Mouse (Mus musculus) hindbrain, embryonic 12.5 days (tissue): ENCODE data around the gene Rpf2. TPM values are rescaled to one million over a fixed set of nuclear protein-coding genes. Genes with fewer than 3 reads are reported as not detected.
A peak's percentile ranks its signal among the peaks of the same experiment; 100 is the strongest.

ENCODE experiments used
- ATAC-seq: fragments of 200-750 bp; cut with Nextera tagmentation; 2 replicates; pipeline ENCODE4 v1.8.0; 2017; ENCODE audit warnings: moderate TSS enrichment; ENCODE audit not compliant: low FRiP score
- H3K27ac ChIP-seq: fragments of 300-500 bp; sonication (generic); 2 replicates; pipeline ENCODE4 v1.5.1; 2016; ENCODE audit warnings: mild to moderate bottlenecking
- H3K27me3 ChIP-seq: fragments of 300-500 bp; sonication (generic); 2 replicates; pipeline ENCODE4 v1.6.1; 2016; ENCODE audit warnings: mild to moderate bottlenecking
- H3K36me3 ChIP-seq: fragments of 300-500 bp; sonication (generic); 2 replicates; pipeline ENCODE4 v1.6.1; 2016; ENCODE audit warnings: mild to moderate bottlenecking
- H3K4me1 ChIP-seq: fragments of 300-500 bp; sonication (generic); 2 replicates; pipeline ENCODE4 v1.6.1; 2016
- H3K4me2 ChIP-seq: fragments of 300-500 bp; sonication (generic); replicated peaks from 2 replicates; pipeline ENCODE4 v1.6.1; 2016; ENCODE audit warnings: mild to moderate bottlenecking
- H3K4me3 ChIP-seq: fragments of 300-500 bp; sonication (generic); 2 replicates; pipeline ENCODE4 v1.5.1; 2016; ENCODE audit warnings: mild to moderate bottlenecking
- H3K9ac ChIP-seq: fragments of 300-500 bp; sonication (generic); 2 replicates; pipeline ENCODE4 v1.6.1; 2016; ENCODE audit warnings: mild to moderate bottlenecking, moderate library complexity
- H3K9me3 ChIP-seq: fragments of 300-500 bp; sonication (generic); replicated peaks from 2 replicates; pipeline ENCODE4 v1.6.1; 2016; ENCODE audit warnings: mild to moderate bottlenecking
- WGBS: fragments of 180-500 bp; shearing (Covaris S2); methylation state at CpG from one replicate; pipeline ENCODE4 v1.1.7; 2016; 5-methylcytosine and 5-hydroxymethylcytosine counted together
- polyA plus RNA-seq: library from polyadenylated mRNA; unstranded; fragments of >200 nt; fragmentation: Nextera tagmentation; extraction: Ambion mirVana; gene quantifications from 2 replicates; pipeline ENCODE4 v1.2.1, GENCODE M21; 2016

Gene Rpf2
- polyA plus RNA-seq, 1 experiment from 2014 or later, result 65.4 TPM

DNA sequence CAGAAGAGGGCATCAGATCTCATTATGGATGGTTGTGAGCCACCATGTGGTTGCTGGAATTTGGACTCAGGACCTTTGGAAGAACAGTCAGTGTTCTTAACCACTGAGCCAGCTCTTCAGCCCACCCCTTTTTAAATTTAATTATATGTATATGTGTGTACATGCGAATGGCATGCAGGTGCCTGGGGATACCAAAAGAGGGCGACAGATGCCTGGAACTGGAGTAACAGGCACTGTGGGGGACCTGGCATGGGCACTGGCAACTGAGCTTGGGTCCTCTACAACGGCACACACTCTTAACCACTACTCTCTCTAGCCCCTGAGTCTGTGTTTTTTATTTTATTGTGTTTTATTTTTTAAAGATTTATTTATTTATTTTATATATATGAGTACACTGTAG is 18.1 kb upstream of the Rpf2 start:
- ATAC-seq, result no peak
- no peak overlapping the region for H3K27ac ChIP-seq
- 84% methylated on average over 3 of the region's 3 CpGs for WGBS
- no peaks in the 10 kb centered on the region for H3K27me3 ChIP-seq
- no peak overlapping the region for H3K4me3 ChIP-seq
- H3K4me2 ChIP-seq, result no peak overlapping the region
- H3K36me3 ChIP-seq, result no peaks in the 10 kb centered on the region
- H3K4me1 ChIP-seq, result no peaks in the 10 kb centered on the region
- H3K9ac ChIP-seq, result no peak overlapping the region
- H3K9me3 ChIP-seq, result 0 out of 2 replicates have a peak, but pooled peaks cover 3% of the 10 kb centered on the region

DNA sequence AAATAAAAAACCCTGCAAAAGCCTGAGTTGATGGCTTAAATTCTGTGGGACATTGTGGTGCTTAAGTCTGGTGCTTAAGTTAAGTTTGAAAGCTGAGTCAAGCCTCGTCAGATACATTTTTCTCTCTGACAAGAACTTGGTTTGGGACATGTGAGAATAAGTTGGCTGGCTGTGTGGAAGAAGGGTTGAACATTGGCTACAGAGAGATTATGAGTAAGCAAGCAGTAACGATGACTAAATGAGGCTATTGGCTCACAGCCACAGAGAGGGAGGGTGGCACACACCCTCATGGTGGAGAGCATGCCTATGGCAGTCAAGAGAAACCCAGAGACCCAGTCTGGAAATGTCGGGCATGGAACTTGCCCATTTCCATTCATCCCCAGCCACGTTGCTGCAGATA is 16.9 kb upstream of the Rpf2 start:
- H3K9ac ChIP-seq, result no peak overlapping the region
- H3K27me3 ChIP-seq, result no peaks in the 10 kb centered on the region
- no peak for ATAC-seq
- peaks cover 3% of the 10 kb centered on the region; the same call in 1 of the 2 replicates for H3K4me1 ChIP-seq
- H3K36me3 ChIP-seq, result no peaks in the 10 kb centered on the region
- 0 out of 2 replicates have a peak, but pooled peaks cover 3% of the 10 kb centered on the region for H3K9me3 ChIP-seq
- H3K4me3 ChIP-seq, result no peak overlapping the region
- no peak overlapping the region for H3K27ac ChIP-seq
- no peak overlapping the region for H3K4me2 ChIP-seq
- 80% methylated on average over 4 of the region's 4 CpGs for WGBS

DNA sequence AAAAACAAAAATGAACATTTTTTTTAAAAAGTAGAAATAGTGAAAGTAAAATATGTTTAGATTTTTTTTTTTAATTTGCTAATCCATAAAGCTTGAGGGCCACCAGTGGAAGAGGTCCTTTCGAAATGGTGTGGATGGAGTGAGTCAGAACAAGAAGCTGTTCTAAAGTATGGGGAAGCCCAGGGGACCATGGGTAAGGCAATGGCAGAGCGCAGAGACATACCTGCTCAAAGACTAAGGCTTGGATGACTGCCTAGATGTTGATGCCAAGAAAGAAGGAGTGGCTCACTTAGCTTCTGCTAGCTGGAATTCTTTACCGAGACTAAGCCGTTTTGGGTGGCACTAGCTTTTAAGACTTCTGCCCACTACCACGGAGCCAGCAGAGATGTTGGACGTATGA is 15.4 kb upstream of the Rpf2 start:
- no peak overlapping the region for H3K9ac ChIP-seq
- H3K4me3 ChIP-seq, result no peak overlapping the region
- H3K4me2 ChIP-seq, result no peak overlapping the region
- no peaks in the 10 kb centered on the region for H3K27me3 ChIP-seq
- no peak for ATAC-seq
- 91% methylated on average over 6 of the region's 6 CpGs for WGBS
- 0 out of 2 replicates have a peak, but pooled peaks cover 3% of the 10 kb centered on the region for H3K9me3 ChIP-seq
- no peak overlapping the region for H3K27ac ChIP-seq
- H3K4me1 ChIP-seq, result peaks cover 3% of the 10 kb centered on the region; the same call in 1 of the 2 replicates
- no peaks in the 10 kb centered on the region for H3K36me3 ChIP-seq

DNA sequence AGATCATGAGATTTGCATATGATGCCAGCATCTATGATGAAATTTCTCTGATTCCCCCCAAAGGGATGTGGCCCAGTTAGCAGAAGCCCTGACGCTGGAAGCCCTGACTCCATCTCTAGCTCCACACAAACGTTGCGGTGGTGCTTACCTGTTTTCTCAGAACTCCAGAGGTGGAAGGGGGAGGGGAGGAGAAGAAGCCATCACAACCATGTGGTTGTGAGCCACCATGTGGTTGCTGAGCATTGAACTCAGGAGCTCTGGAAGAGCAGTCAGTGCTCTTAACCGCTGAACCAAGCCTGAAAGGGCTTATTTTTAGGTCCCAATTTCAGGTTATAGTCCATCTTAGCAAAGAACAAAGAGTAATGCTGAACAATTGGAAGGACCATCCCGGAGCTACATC is 13.5 kb upstream of the Rpf2 start:
- ATAC-seq, result no peak
- H3K9ac ChIP-seq, result no peak overlapping the region
- no peaks in the 10 kb centered on the region for H3K27me3 ChIP-seq
- 0 out of 2 replicates have a peak, but pooled peaks cover 3% of the 10 kb centered on the region for H3K9me3 ChIP-seq
- 58% methylated on average over 5 of the region's 5 CpGs for WGBS
- H3K4me1 ChIP-seq, result peaks cover 10% of the 10 kb centered on the region
- H3K4me2 ChIP-seq, result no peak overlapping the region
- no peaks in the 10 kb centered on the region for H3K36me3 ChIP-seq
- no peak overlapping the region for H3K4me3 ChIP-seq
- H3K27ac ChIP-seq, result no peak overlapping the region

DNA sequence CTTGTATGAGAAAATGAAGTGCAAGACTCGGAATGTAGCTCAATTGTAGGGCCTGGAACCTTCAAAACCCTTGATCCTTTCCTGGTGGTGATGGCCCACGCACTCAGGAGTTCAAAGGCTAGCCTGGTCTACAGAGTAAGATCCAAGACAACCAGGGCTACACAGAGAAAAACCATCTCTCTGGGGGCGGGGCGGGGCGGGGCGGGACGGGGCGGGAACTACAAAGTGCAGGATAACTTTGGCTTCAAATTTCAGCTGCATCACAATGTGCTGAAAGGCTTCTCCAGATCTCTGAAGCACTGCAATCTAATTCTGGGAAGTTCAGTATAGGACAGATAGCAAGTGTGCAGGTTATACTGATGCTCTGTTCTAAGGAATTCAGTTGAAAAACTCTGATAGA is 12.7 kb upstream of the Rpf2 start:
- no peaks in the 10 kb centered on the region for H3K27me3 ChIP-seq
- no peak overlapping the region for H3K9ac ChIP-seq
- no peak overlapping the region for H3K4me2 ChIP-seq
- no peak for ATAC-seq
- WGBS, result 19% methylated on average over 8 of the region's 8 CpGs
- H3K9me3 ChIP-seq, result no peaks in the 10 kb centered on the region
- peaks cover 10% of the 10 kb centered on the region for H3K4me1 ChIP-seq
- no peak overlapping the region for H3K27ac ChIP-seq
- peaks cover 3% of the 10 kb centered on the region; the same call in 1 of the 2 replicates for H3K36me3 ChIP-seq
- H3K4me3 ChIP-seq, result no peak overlapping the region

DNA sequence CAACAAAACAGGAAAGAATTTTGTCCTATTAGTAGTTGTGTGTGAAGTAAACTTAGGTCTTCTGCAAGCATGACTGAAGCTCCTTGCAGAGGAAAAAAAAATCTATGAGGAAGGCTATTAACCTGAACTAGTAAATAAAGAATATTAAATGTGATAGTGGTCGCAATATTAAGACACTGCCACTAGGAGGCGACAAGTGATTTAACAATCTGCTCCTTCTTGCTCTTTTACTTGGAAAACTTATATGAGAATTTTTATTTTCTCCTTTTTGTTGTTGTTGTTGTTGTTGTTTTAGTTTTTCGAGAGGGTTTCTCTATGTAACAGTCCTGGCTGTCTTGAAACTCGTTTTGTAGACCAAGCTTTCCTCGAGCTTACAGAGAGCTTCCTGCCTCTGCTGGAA is 12.1 kb upstream of the Rpf2 start:
- 6% methylated on average over 5 of the region's 5 CpGs for WGBS

DNA sequence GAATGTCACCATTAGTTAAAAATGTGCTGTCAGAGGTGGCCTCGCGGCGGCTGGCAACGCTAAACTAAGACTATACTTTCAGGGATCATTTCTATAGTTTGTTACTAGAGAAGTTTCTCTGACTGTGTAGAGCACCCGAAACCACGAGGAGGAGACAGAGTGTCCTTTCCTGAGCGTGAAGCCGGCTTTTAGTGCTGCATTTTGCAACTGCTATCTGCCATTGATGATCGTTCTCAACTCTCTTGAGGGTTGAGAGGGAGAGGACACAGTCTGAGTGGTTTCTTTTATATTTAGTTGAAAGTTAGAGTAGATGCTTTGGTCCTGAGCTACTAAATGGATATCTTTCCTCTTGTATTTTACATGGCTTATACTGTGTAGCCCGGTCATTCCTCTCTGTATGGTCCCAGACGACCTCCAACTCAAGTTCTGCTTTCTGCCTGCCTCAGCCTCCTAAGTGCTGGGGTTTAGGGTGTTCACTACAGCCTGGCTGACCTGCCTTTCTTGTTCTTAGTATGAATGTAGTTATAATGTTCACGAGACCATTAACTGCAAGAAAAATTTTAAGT is 11.6 kb upstream of the Rpf2 start:
- Histone ChIP-seq H3K4me3 (peak overlapping the region; percentile 66), H3K36me3 (peaks cover 11% of the 10 kb centered on the region), H3K4me2 (peak overlapping the region; percentile 69), H3K9me3 (no peaks in the 10 kb centered on the region), H3K27me3 (no peaks in the 10 kb centered on the region), H3K9ac (peak overlapping the region; percentile 41; the same call in 1 of the 2 replicates), H3K27ac (peak overlapping the region; percentile 89), H3K4me1 (peaks cover 10% of the 10 kb centered on the region)
- ATAC-seq, result peak; percentile 77
- WGBS, result under 1% methylated on average over 12 of the region's 12 CpGs

More for the DNA sequence above, 12.1 kb upstream of the Rpf2 start:
- peak overlapping the region; percentile 66; the same call in 1 of the 2 replicates for H3K4me3 ChIP-seq
- peaks cover 10% of the 10 kb centered on the region for H3K4me1 ChIP-seq
- peaks cover 8% of the 10 kb centered on the region for H3K36me3 ChIP-seq
- no peak for ATAC-seq
- peak overlapping the region; percentile 89 for H3K27ac ChIP-seq
- H3K9ac ChIP-seq, result no peak overlapping the region
- H3K4me2 ChIP-seq, result peak overlapping the region; percentile 69
- no peaks in the 10 kb centered on the region for H3K27me3 ChIP-seq
- H3K9me3 ChIP-seq, result no peaks in the 10 kb centered on the region

DNA sequence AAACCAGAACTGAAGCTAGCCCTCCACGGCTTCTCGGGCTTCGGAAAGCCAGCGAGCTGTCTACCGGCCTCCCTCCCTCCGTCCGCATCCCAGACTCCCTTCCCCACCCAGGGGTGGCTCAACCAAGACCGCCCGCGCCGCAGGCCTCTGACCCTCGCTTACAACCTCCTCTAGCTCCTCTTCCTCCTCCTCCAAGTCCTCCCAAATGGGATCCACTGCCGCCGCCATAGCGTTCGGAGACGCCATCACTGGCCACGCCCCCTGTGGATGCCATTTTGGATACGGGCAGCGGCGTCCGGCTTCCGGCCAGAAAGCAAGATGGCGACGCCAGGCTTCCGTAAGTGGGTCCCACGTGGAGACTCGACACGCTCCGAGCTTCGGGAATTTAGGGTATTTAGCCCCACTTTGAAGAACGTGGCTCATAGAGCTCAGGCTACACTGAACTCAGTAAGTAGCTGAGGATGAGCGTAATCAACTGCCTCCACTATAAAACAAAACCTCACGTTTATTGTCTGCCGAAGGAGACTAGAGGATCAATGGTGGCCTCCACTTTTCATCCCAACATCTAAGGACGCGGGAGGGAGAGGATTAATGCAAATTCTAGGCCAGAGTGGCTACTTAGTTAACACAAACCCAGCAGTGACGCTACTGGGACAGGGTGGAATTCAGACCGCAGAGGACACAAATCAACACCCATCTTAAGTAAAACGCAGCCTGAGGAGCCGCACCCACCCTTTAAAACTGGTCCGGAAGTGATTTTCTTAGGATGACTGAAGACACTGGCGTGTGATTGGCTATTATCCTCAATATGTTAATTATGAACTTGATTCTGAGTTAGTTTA is 10.8 kb upstream of the Rpf2 start, which contains the start of gene Gtf3c6:
TSS of gene Gtf3c6 (minus strand) at position 695 of the 842 bp plus-strand sequence.
- Histone ChIP-seq H3K36me3 (peaks cover 18% of the 10 kb centered on the region), H3K27me3 (no peaks in the 10 kb centered on the region), H3K9ac (peak within 1 kb of the TSS; percentile 88), H3K4me2 (peak within 1 kb of the TSS; percentile 69), H3K27ac (peak within 1 kb of the TSS; percentile 89), H3K4me1 (peaks cover 10% of the 10 kb centered on the region), H3K4me3 (peak within 1 kb of the TSS; percentile 66), H3K9me3 (no peaks in the 10 kb centered on the region)
- ATAC-seq, result peak; percentile 74
- under 1% methylated on average over 43 of the region's 43 CpGs for WGBS

DNA sequence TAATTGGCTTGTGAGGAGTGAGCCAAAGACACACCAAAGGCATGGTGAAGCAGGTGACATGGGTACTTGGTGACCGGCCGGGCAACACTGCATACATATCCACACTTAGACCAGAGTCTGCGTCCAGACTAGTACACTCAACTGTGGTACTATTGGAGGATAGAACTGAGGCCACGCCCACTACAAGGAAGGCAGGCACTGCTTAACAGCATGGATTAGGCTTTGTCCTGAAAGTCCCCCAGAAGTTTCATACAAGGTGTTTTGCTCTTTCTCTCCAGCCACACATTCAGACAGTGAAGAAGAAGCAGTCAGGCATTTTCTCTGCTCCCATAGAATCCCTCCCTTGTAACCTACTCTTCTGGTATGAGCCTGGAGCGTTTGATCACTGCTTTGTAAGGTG is 9.9 kb upstream of the Rpf2 start:
- Histone ChIP-seq H3K4me2 (peak overlapping the region; percentile 69), H3K4me3 (peak overlapping the region; percentile 66), H3K9me3 (no peaks in the 10 kb centered on the region), H3K27me3 (no peaks in the 10 kb centered on the region), H3K4me1 (peaks cover 10% of the 10 kb centered on the region), H3K9ac (peak overlapping the region; percentile 88), H3K27ac (peak overlapping the region; percentile 89), H3K36me3 (peaks cover 28% of the 10 kb centered on the region)
- 1% methylated on average over 5 of the region's 5 CpGs for WGBS
- peak; percentile 79 for ATAC-seq

DNA sequence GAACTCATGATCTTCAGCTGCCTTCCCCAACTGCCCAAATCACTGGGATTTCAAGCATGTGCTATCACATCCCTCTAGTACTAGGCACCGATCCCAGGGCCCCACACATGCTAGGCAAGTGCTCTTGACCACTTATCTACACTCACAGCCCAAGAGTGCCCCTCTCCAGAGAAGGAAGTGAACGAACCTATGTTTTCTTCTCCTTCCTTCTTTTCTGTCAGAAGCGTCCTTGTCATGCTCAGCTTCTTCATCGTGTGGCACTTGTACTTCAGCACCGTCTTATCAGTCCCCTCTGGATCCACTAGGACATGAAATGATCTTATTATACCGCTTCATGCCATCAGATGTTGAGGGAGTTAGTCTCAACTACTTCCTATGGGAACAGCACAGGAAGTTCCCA is 4.1 kb upstream of the Rpf2 start:
- Histone ChIP-seq H3K27ac (no peak overlapping the region), H3K36me3 (peaks cover 69% of the 10 kb centered on the region), H3K27me3 (no peaks in the 10 kb centered on the region), H3K4me2 (no peak overlapping the region), H3K4me3 (no peak overlapping the region), H3K9me3 (no peaks in the 10 kb centered on the region), H3K4me1 (peaks cover 5% of the 10 kb centered on the region), H3K9ac (no peak overlapping the region)
- ATAC-seq, result no peak
- 93% methylated on average over 6 of the region's 6 CpGs for whole genome bisulfite sequencing

DNA sequence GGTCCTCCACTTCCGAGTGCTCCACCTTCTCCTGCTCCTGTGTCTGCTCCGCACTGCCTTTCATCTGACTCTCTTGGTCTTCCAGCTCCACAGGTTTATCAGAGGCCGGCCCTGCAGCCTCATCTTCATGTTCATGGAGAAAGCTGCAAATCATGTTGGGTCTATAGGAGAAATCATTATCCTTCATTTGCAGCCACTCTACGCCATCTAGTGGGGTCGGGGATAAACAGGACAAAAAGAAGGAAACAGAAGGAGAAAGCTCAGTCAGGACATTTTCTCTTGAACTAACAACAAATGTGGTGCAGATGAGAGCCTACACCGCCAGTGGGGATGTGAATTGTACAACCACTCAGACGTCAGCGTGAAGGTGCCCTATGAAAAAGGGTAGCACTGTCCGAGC is 2.8 kb upstream of the Rpf2 start:
- WGBS, result 93% methylated on average over 9 of the region's 9 CpGs
- Histone ChIP-seq H3K4me2 (no peak overlapping the region), H3K9me3 (no peaks in the 10 kb centered on the region), H3K4me3 (no peak overlapping the region), H3K9ac (no peak overlapping the region), H3K27ac (no peak overlapping the region), H3K36me3 (peaks cover 66% of the 10 kb centered on the region), H3K4me1 (peaks cover 4% of the 10 kb centered on the region; the same call in 1 of the 2 replicates), H3K27me3 (no peaks in the 10 kb centered on the region)
- ATAC-seq, result no peak

DNA sequence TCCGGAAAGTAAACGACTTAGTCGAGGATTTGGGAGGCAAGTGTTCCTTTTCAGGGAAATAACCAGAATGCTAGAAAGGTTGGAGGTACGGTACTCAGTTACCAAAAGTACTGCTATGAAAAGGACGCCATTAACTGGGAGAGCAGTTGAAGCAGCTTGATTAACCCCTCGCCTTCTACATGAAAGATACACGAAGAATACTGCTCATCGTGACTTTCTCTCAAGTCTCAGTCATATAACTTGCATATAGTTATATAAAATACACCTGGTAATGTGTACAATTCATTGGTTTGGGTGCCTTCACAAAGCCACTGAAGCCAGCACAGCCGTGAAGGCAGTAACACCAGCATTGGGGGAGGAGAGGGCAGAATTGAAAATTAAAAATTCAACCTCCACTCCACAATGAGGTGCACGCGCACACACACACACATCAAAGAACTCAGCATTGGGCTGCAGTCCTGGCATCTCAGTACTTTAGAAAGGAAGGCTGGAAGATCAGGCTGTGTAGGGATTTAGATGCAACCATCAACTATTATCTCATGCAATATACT is 405 bp upstream of the Rpf2 start:
- WGBS, result 33% methylated on average over 11 of the region's 11 CpGs
- peak; percentile 60 for ATAC-seq
- peak overlapping the region; percentile 72 for H3K4me2 ChIP-seq
- H3K4me3 ChIP-seq, result peak overlapping the region; percentile 77
- H3K36me3 ChIP-seq, result peaks cover 65% of the 10 kb centered on the region
- no peaks in the 10 kb centered on the region for H3K9me3 ChIP-seq
- peak overlapping the region; percentile 73 for H3K9ac ChIP-seq
- peaks cover 4% of the 10 kb centered on the region; the same call in 1 of the 2 replicates for H3K4me1 ChIP-seq
- H3K27ac ChIP-seq, result peak overlapping the region; percentile 78
- no peaks in the 10 kb centered on the region for H3K27me3 ChIP-seq
